Mouse (Mus musculus) small intestine, adult 10 weeks (tissue): ENCODE results near the gene Rreb1. TPM values are rescaled to one million over a fixed set of nuclear protein-coding genes. Genes with fewer than 3 reads are reported as not detected.

Experiments used
- polyA plus RNA-seq: library from polyadenylated mRNA; stranded (reverse); fragments of 350-450 nt; fragmentation: Illumina TruSeq; extraction: RNeasy Lipid Tissue Mini Kit (QIAGEN cat#74804); gene quantifications from one replicate; pipeline ENCODE4 v1.2.3, GENCODE M21; 2014; ENCODE audit warnings: low replicate concordance

Gene Rreb1
- polyA plus RNA-seq, result 10.9 TPM

DNA sequence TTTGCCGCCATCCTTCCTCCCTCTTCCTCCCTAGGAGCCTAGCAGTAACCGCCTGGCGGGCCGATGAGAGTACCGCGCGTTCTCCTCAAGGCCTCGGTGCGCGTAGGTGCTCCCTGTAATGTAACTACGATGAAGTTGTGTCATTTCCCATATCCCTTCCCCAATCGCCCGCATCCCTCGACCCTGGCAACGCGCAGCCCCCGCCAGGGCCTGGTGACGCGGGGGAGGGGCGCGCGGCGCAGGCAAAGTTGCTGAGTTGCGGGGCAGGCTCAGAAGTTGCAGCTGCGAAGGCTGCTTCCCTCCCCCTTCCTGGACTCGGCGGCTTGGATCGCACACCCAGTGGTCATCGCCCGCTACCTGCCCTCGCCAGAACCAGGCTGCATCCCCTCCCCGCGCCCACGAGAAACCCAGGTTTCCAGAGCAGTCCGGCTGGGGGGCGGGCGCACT is at the start of gene Rreb1:
TSS of gene Rreb1 (plus strand) at position 254 of the 447 bp plus-strand sequence.

GRCm38 (mm10) chr13:37993704-37994404 is 215.7 kb downstream of the Rreb1 start, which contains the start of gene Ssr1:
Gene Ssr1 (minus strand): TSS chr13:37994217.

Other genes with a start within 250 kb of the Rreb1 start
- gene Ssr1, start 215.8 kb downstream of the Rreb1 start, polyA plus RNA-seq, result 180 TPM